Mouse (Mus musculus) ES-E14 (cell line): Measurements from ENCODE around the gene Wnt1. TPM values are rescaled to one million over a fixed set of nuclear protein-coding genes. Genes with fewer than 3 reads are reported as not detected.

Source experiments
- DNase-seq: peaks from one replicate; pipeline ENCODE4 v3.0.0-alpha.2; 2013; ENCODE audit warnings: low read depth, low spot score
- H3K27ac ChIP-seq: 2 replicates; pipeline ENCODE4 v1.5.1; 2012; ENCODE audit warnings: low read depth, mild to moderate bottlenecking, low read length, moderate library complexity, mixed read lengths; ENCODE audit not compliant: poor library complexity, insufficient read depth, severe bottlenecking
- H3K36me3 ChIP-seq: 2 replicates; pipeline ENCODE4 v1.6.1; 2012; ENCODE audit warnings: mild to moderate bottlenecking, low read length, moderate library complexity, mixed read lengths; ENCODE audit not compliant: control insufficient read depth, poor library complexity, insufficient read depth, severe bottlenecking
- H3K4me1 ChIP-seq, 2 experiments: fragments of 150-350 bp in 1 of 2; sonication (generic) in 1 of 2; 2 replicates each; pipeline ENCODE4 v1.6.1; 2012; ENCODE audit warnings: low read length in 2 of 2, mild to moderate bottlenecking in 1 of 2, mixed read lengths in 1 of 2; ENCODE audit not compliant: control insufficient read depth in 2 of 2, insufficient read depth in 2 of 2, poor library complexity in 1 of 2
- H3K4me3 ChIP-seq, 2 experiments: fragments of 150-350 bp in 1 of 2; sonication (generic) in 1 of 2; 2 replicates each; pipeline ENCODE4 v1.5.1; 2012; ENCODE audit warnings: low read length in 2 of 2, low read depth in 1 of 2, mild to moderate bottlenecking in 1 of 2, mixed read lengths in 1 of 2; ENCODE audit not compliant: insufficient read depth in 1 of 2, poor library complexity in 1 of 2, severe bottlenecking in 1 of 2
- H3K9ac ChIP-seq: 2 replicates; pipeline ENCODE4 v1.6.1; 2012; ENCODE audit warnings: low read depth, mild to moderate bottlenecking, low read length, mixed read lengths; ENCODE audit not compliant: poor library complexity, insufficient read depth, severe bottlenecking
- H3K9me3 ChIP-seq: fragments of 150-350 bp; sonication (generic); 2 replicates; pipeline ENCODE4 v1.6.1; 2012; ENCODE audit warnings: low read depth, mild to moderate bottlenecking, low read length; ENCODE audit not compliant: control insufficient read depth, insufficient read depth
- CHD2 ChIP-seq: IDR thresholded peaks from 2 replicates; pipeline ENCODE4 v1.6.1; 2014; ENCODE audit warnings: mild to moderate bottlenecking, low read depth, low read length, inconsistent platforms
- HCFC1 ChIP-seq: IDR thresholded peaks from 2 replicates; pipeline ENCODE4 v1.6.1; 2012; ENCODE audit warnings: low read length, inconsistent platforms, borderline replicate concordance; ENCODE audit not compliant: insufficient read depth
- MAFK ChIP-seq: IDR thresholded peaks from 2 replicates; pipeline ENCODE4 v1.6.1; 2014; ENCODE audit warnings: mild to moderate bottlenecking, low read depth, low read length, inconsistent platforms; ENCODE audit not compliant: insufficient read depth
- ZC3H11A ChIP-seq: IDR thresholded peaks from 2 replicates; pipeline ENCODE4 v1.6.1; 2012; ENCODE audit warnings: low read depth, mild to moderate bottlenecking, inconsistent platforms, low read length, borderline replicate concordance
- ZNF384 ChIP-seq: IDR thresholded peaks from 2 replicates; pipeline ENCODE4 v1.6.1; 2012; ENCODE audit warnings: low read depth, low read length, inconsistent platforms
- in situ Hi-C, 2 experiments: fragments of 600-800 bp; cut with MboI; formaldehyde crosslinking; loops; one replicate each; pipeline ENCODE4 v1.15.1; 2025; ENCODE audit warnings: low sequenced_read_pairs in 2 of 2, inconsistent platforms in 1 of 2; ENCODE audit not compliant: unreplicated experiment in 2 of 2
- total RNA-seq: library from RNA; depleted of rRNA; stranded (reverse); fragments of 300-350 nt; gene quantifications from 2 replicates; pipeline ENCODE4 v1.2.3, GENCODE M21; 2012

Wnt1 gene
- total RNA-seq, 1 experiment = not detected

DNA sequence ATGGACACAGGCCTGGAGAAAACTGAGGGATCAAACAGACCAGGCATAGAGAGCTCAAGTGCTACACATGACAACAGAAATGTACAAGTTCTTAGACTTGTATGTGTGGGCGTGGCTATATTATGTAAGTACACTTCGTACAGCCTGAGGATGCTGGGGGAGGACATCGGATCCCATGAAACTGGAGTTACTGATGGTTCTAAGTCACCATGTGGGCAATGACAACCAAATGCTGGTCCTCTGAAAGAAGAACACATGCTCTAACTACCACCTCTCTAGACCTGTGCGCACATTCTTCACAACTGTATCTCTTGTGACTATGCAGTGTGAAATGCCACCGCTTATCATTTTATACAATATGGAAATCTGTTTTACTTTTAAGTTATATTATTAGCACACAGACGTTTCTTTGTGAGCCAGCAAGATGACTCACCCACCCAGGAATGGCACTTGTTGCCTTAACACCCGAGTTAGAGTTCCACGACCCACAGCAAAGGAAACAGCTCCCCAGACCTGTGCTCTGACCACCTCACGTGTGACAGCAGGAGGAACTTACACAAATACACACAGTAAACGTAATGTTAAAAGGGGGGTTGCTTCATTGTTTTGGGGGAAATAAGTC lies 43.2 kb upstream of the Wnt1 start:
- Histone ChIP-seq H3K27ac (no peak overlapping the region), H3K9ac (no peak overlapping the region), H3K4me3 (no peak overlapping the region), H3K9me3 (no peaks in the 10 kb centered on the region), H3K4me1 (no peaks in the 10 kb centered on the region), H3K36me3 (peaks cover 7% of the 10 kb centered on the region; the same call in 1 of the 2 replicates)
- in situ Hi-C loops = no loop called here
- no peak for DNase-seq
- TF ChIP-seq MAFK (no peak), HCFC1 (no peak), CHD2 (no peak), ZNF384 (no peak), ZC3H11A (no peak)

DNA sequence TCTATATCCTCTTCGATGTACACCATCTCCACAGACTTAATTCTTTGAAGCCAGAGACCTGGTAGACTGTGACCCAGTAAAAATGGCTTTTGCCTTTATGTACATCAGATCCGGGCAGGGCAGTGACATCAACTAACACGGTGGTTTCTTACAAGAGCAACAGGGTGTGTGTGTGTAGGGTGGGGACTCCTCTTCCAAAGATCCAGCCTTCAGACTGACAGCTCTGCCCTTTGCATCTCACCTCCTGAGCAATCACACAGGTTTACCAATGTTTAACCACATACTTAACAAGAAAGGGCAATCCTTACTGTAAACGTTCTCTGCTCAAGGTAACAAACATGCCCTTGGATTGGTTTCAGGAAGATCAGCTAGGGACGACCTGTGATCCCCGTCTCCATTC lies 42.4 kb upstream of the Wnt1 start:
- Histone ChIP-seq H3K9me3 (no peaks in the 10 kb centered on the region), H3K4me3 (no peak overlapping the region), H3K9ac (no peak overlapping the region), H3K4me1 (no peaks in the 10 kb centered on the region), H3K36me3 (peaks cover 5% of the 10 kb centered on the region; the same call in 1 of the 2 replicates), H3K27ac (no peak overlapping the region)
- TF ChIP-seq ZNF384 (no peak), ZC3H11A (no peak), MAFK (no peak), CHD2 (no peak), HCFC1 (no peak)
- DNase-seq = no peak
- in situ Hi-C loops = no loop called here

DNA sequence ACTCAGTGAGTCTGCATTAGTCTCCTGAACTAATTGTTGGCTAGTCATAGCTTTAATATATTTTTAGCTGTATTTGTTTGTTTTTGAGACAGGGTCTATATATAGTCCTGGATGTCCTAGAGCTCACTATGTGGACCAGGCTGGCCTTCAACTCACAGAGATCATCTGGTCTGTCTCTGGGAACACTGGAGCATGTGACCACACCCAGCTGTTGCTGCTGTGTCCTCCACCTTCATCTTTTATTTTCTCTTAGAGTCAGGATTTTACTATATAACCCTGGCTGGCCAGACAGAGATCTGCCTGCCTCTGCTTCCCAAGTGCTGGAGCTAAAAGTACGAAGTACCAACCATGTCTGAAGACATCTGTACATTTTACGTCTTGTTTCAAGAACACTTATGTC lies 40.6 kb upstream of the Wnt1 start:
- H3K4me3 ChIP-seq = no peak overlapping the region
- H3K27ac ChIP-seq = no peak overlapping the region
- H3K4me1 ChIP-seq = no peaks in the 10 kb centered on the region; a peak in 1 of 4 replicates
- no peak overlapping the region for H3K9ac ChIP-seq
- in situ Hi-C loops = no loop called here
- H3K36me3 ChIP-seq = peaks cover 2% of the 10 kb centered on the region; the same call in 1 of the 2 replicates
- no peak for DNase-seq
- H3K9me3 ChIP-seq = no peaks in the 10 kb centered on the region
- TF ChIP-seq ZC3H11A = no peak
- TF ChIP-seq MAFK = no peak

DNA sequence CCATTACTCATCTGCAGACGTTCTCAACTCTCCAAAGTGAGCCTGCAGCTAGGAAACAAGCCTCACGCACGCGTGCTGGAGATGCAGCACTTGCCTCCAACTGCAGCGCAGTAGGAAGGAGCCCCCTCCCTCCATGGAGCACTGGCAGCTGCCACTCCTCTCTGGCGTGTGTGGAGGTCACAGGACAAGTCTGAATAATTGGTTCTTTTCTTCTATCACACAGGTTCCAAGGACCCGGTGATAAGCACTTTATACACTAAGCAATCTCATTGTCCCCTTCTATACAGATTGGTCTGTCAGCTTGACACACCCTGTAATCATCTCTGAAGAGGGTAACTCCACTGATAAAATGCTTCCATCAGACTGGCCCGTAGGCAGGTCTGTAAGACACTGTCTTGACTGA lies 36.6 kb upstream of the Wnt1 start:
- no peak overlapping the region for H3K9ac ChIP-seq
- H3K27ac ChIP-seq = no peak overlapping the region
- peaks cover 2% of the 10 kb centered on the region; the same call in 1 of the 2 replicates for H3K36me3 ChIP-seq
- no peak overlapping the region for H3K4me3 ChIP-seq
- no peaks in the 10 kb centered on the region for H3K9me3 ChIP-seq
- DNase-seq = no peak
- no peaks in the 10 kb centered on the region; a peak in 1 of 4 replicates for H3K4me1 ChIP-seq
- in situ Hi-C loops = no loop called here
- TF ChIP-seq ZNF384 = no peak
- TF ChIP-seq ZC3H11A = no peak
- TF ChIP-seq MAFK = no peak
- TF ChIP-seq HCFC1 = no peak
- no peak for TF ChIP-seq CHD2

DNA sequence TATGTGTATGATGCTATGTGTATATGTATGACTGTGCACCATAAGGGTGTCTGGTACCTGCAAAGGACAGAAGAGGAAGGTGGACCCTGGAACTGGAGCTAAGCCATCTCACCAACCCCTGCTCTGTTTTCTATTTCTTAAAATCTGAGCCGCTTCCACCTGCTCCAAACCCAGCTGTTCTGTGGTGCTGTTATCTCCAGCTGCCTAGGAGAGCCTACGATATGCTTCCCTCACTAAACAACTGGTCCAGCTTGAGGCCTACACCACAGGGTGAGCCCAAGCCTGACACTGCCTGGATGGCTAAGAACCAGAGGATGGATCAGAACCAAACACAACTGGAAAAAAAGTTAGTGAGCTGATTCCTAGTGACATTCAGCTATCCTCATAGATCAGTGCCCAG lies 35.5 kb upstream of the Wnt1 start:
- peaks cover 4% of the 10 kb centered on the region for H3K36me3 ChIP-seq
- no peak overlapping the region for H3K9ac ChIP-seq
- no peak overlapping the region for H3K4me3 ChIP-seq
- H3K27ac ChIP-seq = no peak overlapping the region
- in situ Hi-C loops = no loop called here
- no peaks in the 10 kb centered on the region for H3K9me3 ChIP-seq
- no peaks in the 10 kb centered on the region; a peak in 1 of 4 replicates for H3K4me1 ChIP-seq
- no peak for DNase-seq
- TF ChIP-seq ZC3H11A (no peak), ZNF384 (no peak)
